Mouse (Mus musculus) T-helper 17 cell (primary cell): ENCODE results near the gene Pklr.
"Not testable (repeated sequence)": the region's sequence is repeated elsewhere in the genome, so short reads cannot be mapped to it uniquely, and the experiment has no call there.

ENCODE experiments used
- in situ Hi-C, 2 experiments: fragments of 300-600 bp; cut with MboI, MseI; formaldehyde crosslinking; loops; 1 replicate in 1 of 2; 2 replicates in 1 of 2; pipeline ENCODE4 v1.15.1; 2025; ENCODE audit warnings: high pct_unique_total_duplicates in 2 of 2

Gene Pklr

GRCm38 (mm10) chr3:89123313-89123712 is 12.6 kb upstream of the Pklr start:
- in situ Hi-C loops, result loop anchor here in 1 of 2 experiments (5.0 kb wide), 1 partner anchor 34 kb away; no protein-coding TSS in a partner anchor

DNA sequence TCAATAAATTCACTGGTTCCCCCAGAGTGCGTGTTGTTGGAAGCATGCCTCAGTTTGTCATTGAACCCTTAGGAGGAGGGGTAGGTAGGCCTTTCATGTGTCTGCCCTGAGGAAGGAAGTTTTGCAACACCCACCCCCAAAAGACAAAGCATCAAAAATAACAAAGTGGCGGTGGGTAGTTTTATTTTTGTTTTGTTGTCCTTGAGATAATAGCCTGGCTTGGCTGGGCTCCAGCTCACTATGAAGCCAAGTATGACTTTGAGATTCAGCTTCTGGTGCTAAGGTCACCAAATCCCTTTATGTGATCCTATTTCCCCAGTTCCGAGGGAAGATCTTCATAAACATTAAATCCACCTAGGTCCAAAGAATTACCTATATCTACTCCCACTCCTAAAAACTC is 11.7 kb upstream of the Pklr start:
- in situ Hi-C loops, result loop anchor here in 1 of 2 experiments (5.0 kb wide), 1 partner anchor 33 kb away; no protein-coding TSS in a partner anchor

- in situ Hi-C loops, result no loop called here
Observed at GRCm38 (mm10) chr3:89125981-89126380, 10.0 kb upstream of the Pklr start.

DNA sequence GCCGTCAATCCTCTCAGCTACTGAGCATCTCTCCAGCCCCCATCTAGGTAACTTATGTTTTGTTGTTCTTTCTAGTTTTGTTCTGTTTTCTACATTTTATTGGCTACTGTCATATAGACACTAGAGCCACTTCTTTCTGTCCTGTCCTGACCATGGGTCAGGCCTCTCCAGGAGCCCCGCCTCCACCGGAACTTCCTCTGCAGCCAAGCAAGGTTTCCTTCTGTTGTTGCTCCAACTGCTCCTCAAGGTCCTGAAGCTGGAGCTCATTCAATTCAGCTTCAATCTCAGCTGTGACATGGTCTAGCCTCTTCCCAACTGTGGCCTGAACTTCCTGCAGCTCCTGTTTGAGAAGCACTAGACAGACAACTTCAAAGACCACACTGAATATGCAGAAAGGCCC is 6.0 kb upstream of the Pklr start:
- in situ Hi-C loops, result no loop called here

GRCm38 (mm10) chr3:89131816-89132215 is 4.1 kb upstream of the Pklr start:
- in situ Hi-C loops, result no loop called here

DNA sequence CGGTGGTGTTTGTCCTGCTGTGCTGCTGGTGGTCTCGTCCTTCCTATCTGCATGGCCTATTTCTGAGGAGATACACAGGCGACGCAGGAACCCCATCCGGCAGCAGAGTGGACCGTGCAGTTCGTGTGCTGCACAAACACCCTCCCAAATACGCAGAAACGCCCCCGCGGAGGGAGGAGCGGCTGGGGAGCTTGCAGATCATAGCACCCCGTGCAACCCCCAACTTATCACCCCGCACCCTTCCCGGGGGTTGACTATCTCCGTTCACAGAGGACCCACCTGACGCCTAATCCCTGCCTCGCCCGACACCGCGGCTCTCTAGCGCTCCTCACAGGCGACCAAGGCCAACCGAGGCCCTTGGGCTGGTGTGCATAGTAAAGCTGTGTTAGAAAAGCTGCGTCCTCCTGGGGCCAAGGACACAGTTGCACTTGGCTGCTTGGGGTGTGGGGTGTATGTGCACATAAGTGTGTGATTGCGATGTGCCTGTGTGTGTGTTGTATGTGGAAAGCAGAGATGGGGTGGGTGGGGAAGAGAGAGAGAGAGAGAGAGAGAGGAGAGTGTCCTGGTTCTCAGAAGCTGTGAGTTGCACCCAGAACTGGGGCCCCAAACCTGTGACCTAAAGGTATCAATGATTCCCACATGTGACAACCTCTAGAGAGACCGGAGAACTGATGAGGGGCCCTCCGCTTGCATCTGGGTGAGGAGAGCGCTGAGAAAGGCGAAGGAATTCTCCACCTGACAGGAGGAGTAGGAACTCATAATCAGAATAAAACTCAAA is 3.5 kb upstream of the Pklr start:
- in situ Hi-C loops, result no loop called here

- in situ Hi-C loops, result no loop called here
Observed at GRCm38 (mm10) chr3:89133063-89133450, 2.9 kb upstream of the Pklr start.

- in situ Hi-C loops, result no loop called here
Observed at GRCm38 (mm10) chr3:89133752-89134151, 2.2 kb upstream of the Pklr start.

GRCm38 (mm10) chr3:89136365-89136764 is 423 bp downstream of the Pklr start:
- in situ Hi-C loops, result no loop called here

DNA sequence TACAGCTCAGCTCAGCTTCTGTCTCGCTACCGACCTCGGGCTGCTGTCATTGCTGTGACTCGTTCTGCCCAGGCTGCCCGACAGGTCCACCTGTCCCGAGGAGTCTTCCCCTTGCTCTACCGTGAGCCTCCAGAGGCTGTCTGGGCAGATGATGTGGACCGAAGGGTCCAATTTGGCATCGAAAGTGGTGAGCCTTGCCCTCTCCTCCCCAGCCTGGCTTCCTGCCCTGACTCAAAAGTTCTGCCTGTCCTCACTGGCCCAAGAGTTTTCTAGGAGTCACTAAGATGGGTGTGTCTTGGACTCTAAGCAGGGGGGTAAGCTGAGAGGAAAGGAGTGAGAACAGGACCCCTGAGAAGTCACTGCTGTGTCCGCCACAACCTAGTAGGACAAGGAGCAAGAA is 8.9 kb downstream of the Pklr start:
- in situ Hi-C loops, result no loop called here

DNA sequence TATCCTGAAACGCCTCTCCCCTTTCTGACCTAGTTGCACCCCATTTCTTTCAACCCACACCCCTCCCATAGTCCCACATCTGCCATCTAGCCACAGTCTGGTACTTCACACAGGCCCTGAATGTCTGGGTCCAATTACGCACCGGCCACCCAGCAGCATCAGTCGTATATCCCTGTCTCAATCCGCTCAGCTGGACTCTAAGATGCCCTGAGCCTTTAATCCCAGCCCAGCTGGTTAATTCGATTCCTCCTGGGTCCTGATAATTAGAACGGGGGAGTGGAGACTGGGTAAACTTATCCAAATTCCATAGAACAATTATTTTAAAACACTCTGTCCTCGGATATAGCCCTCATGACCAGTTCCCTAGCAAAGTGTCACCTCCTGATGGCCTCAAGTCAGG is 9.6 kb downstream of the Pklr start:
- in situ Hi-C loops, result no loop called here

DNA sequence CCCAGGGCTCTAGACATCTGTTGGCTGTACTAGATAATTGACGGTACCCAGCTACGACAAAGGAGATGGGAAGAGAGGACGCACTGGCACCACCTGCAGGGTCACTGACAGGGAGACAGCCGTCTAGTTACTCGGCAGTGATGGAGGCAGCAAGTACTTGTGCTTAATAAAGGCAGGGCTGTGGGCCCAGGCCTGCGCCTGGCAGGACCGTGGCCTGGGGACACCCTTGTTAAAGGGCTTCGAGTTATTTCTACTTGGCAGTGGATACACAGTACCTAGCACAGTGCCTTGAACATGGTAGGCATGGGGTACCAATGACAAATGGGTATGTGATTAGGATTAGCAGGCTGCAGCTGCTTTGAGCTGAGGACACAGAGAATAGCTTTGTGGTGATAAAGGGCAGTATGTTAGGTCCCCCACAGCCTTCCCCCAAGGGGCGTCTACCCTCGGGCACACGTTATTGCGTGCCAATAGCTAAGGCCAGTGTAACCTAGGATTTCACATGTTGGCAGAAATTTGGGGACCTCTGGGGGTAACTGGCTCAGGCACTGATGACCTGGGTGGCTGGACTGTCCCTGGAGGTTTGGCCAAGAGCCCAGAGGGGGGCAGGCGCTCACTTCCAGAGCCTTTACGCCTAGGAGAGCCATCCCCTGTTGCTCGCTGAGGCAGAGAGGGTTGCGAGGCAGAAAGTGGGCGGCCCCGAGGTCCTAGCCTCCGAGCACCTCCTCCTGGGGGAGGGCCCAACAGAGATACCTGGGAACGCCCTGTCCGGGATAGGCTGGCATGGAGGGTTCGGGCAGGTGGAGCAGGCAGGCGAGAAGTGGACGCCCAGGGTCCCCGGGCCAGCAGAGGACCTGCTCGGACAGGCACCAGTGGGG is 11.4 kb downstream of the Pklr start:
- in situ Hi-C loops, result no loop called here

- in situ Hi-C loops, result no loop called here
Observed at GRCm38 (mm10) chr3:89147979-89148311, 12.0 kb downstream of the Pklr start.

GRCm38 (mm10) chr3:89148567-89148966 is 12.6 kb downstream of the Pklr start:
- in situ Hi-C loops, result no loop called here

DNA sequence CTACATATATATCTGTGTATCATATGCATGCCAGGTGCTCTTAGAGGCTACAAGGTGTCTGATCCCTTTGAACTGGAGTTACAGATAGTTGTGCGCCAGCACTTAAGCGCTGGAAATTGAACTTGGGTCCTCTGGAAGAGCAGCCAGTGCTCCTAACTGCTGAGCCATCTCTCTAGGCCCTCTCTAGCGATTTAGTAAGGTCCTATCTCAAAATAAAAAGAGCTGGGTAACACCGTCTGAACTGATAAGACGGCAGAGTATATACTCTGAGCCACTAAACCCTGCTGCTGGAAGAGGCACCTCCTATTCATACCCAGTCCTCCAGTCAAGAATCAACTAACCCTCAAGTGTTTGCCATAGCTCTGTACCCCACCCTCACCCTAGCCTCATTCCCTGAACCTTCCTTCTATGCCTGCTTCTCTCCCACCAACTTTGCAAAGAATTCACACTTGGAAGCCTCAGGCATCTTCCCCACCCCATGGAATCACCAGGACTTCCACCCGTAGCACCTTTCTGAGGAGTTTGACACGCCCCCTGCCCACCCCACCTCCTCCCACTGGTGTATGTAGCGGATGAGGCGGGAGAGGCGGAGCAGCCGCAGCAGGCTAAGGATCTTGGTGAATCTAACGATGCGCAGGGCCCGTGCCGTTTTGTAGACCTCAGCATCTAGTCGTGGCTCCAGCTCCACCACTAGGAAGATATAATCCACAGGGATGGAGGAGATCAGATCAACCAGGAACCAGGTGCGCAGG is 16.3 kb downstream of the Pklr start:
- in situ Hi-C loops, result no loop called here

DNA sequence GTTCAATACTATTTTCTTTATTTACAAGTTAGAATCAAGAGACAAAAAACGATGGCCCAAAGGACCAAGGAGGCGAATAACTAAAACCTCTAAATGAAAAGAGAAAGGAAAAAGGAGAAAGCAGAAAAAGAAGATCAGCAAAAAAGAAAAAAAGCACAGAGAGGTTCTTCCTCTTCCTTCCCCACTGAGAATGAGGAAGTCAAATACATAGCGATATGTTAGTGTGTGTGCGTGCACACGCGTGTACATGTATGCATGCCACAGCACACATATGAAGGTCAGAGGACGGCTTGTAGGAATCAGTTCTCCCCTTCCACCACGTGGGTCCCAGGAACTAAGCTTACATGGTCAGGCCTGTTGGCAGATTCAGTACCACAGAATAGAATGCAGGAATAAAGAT is 21.0 kb downstream of the Pklr start:
- in situ Hi-C loops, result loop anchor here in 1 of 2 experiments (5.0 kb wide), 2 partner anchors 35 to 65 kb away; partner anchors contain the start of gene Rusc1

DNA sequence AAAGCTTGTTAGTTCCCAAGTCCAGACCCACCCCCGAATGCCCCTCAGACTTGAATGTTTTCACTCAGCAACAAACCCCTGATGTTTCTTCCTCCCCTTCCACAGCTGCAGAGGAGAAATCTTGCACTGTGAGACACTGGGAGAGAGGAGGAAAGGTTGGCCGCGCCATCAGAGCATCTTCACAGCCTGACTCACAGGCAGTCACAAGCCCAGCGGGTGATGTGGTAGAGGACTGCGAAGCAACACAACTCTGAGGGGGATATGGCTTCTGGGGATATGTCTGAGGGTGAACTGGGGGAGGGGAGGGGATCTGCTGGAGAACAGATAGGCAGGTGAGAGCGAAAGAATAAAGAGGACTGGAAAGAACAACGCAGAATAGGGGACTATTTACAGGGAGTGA is 22.7 kb downstream of the Pklr start:
- in situ Hi-C loops, result loop anchor here in 1 of 2 experiments (5.0 kb wide), 2 partner anchors 36 to 66 kb away; partner anchors contain the start of gene Rusc1

GRCm38 (mm10) chr3:89159211-89159610 is 23.3 kb downstream of the Pklr start:
- in situ Hi-C loops, result loop anchor here in 1 of 2 experiments (5.0 kb wide), 2 partner anchors 37 to 67 kb away; partner anchors contain the start of gene Rusc1

DNA sequence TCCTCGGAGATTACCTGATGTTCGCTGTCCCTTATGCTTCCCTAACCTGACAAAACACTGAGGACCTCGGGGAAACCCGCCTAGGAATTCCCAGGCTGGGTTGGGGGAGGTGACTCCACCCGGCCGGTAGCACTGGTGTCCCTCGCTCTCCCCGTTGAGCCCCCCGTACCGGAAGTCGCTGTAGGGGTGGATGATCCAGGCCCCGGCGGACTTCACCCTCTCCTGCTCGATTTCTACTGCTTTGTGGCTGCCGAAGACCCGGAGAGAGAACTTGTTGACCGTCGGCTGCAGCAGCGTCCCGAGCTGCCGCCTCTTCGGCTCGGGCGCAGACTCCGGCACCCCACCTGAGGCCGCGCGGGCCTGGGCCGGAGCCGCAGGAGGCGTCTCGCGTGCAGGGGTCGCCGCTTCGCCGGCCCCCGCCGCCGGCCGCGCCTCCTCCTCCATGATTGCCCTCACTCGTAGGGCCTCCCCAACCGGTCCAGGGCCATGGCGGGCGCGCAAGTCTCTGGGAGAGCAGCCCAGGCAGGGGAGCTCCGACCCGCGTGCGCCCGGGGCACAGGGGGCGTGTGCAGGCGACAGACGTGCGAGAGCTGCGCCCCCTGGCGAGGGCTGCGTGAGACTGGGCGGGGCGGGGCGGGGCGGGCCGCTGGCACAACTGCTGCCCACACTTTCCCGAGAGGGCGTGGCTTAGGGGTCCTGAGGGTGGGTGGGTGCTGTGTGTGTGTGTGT is 23.8 kb downstream of the Pklr start, which contains the start of gene Hcn3:
Hcn3 (minus strand) TSS at position 581 of the 729 bp plus-strand sequence.
- in situ Hi-C loops, result loop anchor here in 1 of 2 experiments (5.0 kb wide), 2 partner anchors 37 to 67 kb away; partner anchors contain the start of gene Rusc1

GRCm38 (mm10) chr3:89161207-89161606 is 25.3 kb downstream of the Pklr start:
- in situ Hi-C loops, result not testable (repeated sequence)

GRCm38 (mm10) chr3:89161786-89162185 is 25.8 kb downstream of the Pklr start:
- in situ Hi-C loops, result no loop called here
